Mouse (Mus musculus) kidney, postnatal 36 days (tissue): ENCODE results near the gene Pp2d1.

Experiments
- DNase-seq, 2 experiments: peaks; one replicate each; pipeline ENCODE4 v3.0.0; 2021 to 2022; ENCODE audit warnings: mixed read lengths in 2 of 2

Gene Pp2d1

GRCm38 (mm10) chr17:53566161-53566918 lies 27.1 kb upstream of the Pp2d1 start, which contains the start of gene Kat2b:
Gene Kat2b, plus strand, starts transcription at chr17:53566861.
- peak; percentile 56 to 65 for DNase-seq

GRCm38 (mm10) chr17:53564837-53565236 lies 25.6 kb upstream of the Pp2d1 start:
- no peak for DNase-seq

GRCm38 (mm10) chr17:53561458-53562029 lies 22.3 kb upstream of the Pp2d1 start:
- no peak for DNase-seq

GRCm38 (mm10) chr17:53559646-53560045 lies 20.4 kb upstream of the Pp2d1 start:
- DNase-seq, result no peak

GRCm38 (mm10) chr17:53557443-53557842 lies 18.2 kb upstream of the Pp2d1 start:
- DNase-seq, result no peak

GRCm38 (mm10) chr17:53554813-53555212 lies 15.6 kb upstream of the Pp2d1 start:
- no peak for DNase-seq

GRCm38 (mm10) chr17:53554088-53554487 lies 14.8 kb upstream of the Pp2d1 start:
- peak in 1 of 2 experiments; percentile 46 for DNase-seq

- no peak for DNase-seq
These were observed 12.4 kb upstream of the Pp2d1 start for GRCm38 (mm10) chr17:53551306-53552299.

- peak in 1 of 2 experiments; percentile 23 for DNase-seq
These were observed 4.5 kb upstream of the Pp2d1 start for GRCm38 (mm10) chr17:53543591-53544324.

GRCm38 (mm10) chr17:53542536-53542935 lies 3.3 kb upstream of the Pp2d1 start:
- no peak for DNase-seq

- no peak for DNase-seq
These were observed 6.8 kb downstream of the Pp2d1 start for GRCm38 (mm10) chr17:53532425-53532824.

GRCm38 (mm10) chr17:53531160-53531559 lies 8.1 kb downstream of the Pp2d1 start:
- peak; percentile 19 to 46 for DNase-seq

GRCm38 (mm10) chr17:53528034-53528433 lies 11.2 kb downstream of the Pp2d1 start:
- DNase-seq, result no peak

- no peak for DNase-seq
These were observed 18.7 kb downstream of the Pp2d1 start for GRCm38 (mm10) chr17:53520509-53520908.

GRCm38 (mm10) chr17:53519364-53519763 lies 19.9 kb downstream of the Pp2d1 start:
- DNase-seq, result no peak

- DNase-seq, result peak; percentile 11 to 42
These were observed 26.8 kb downstream of the Pp2d1 start for GRCm38 (mm10) chr17:53512311-53512951.

- DNase-seq, result no peak
These were observed 36.3 kb downstream of the Pp2d1 start for GRCm38 (mm10) chr17:53502966-53503365.

- no peak for DNase-seq
These were observed 50.3 kb downstream of the Pp2d1 start for GRCm38 (mm10) chr17:53489007-53489378.

- no peak for DNase-seq
These were observed 50.8 kb downstream of the Pp2d1 start for GRCm38 (mm10) chr17:53488291-53489006.

- DNase-seq, result peak in 1 of 2 experiments; percentile 15
These were observed 58.8 kb downstream of the Pp2d1 start for GRCm38 (mm10) chr17:53480433-53480832.

GRCm38 (mm10) chr17:53479604-53480041 lies 59.6 kb downstream of the Pp2d1 start:
- peak; percentile 46 to 67 for DNase-seq
